Mouse (Mus musculus) spleen, adult 18-20 months (tissue): ENCODE data around the gene Lrat.

Source experiments
- DNase-seq, 2 experiments: peaks; one replicate each; pipeline ENCODE4 v3.0.0; 2022; ENCODE audit warnings: mixed read lengths in 2 of 2

The Lrat gene

DNA sequence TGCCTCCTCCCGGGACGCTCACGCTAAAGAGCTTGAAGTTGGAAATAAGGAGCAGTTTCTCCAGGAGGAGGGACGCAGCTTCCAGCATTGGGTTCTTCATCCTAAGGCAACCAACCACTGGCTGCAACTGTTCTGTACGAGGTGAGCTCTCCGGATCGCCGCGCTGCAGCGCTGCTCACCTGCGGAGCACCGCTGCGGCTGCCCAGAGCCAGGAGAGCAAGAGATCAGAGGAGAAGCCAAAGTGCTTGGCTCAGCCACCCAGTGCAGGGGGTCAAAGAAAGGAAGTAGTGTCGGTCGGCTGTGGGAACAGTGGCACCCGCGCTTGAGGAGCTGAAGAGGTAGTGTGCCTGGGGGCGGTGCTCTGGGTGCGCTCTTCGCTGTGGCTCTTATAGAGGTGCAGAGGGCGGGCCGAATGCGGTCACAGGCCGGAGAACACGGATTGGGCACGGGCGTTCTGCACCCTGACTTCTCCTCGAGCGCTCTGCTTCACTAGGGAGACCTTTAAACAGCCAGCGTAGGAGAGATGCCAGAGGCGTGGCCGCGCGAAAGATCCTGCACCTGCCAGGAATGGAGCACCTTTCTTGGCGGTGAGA is at the start of gene Lrat:
Gene Lrat, minus strand, starts transcription at position 361 of the 593 bp plus-strand sequence.
- no peak for DNase-seq

GRCm38 (mm10) chr3:82952173-82952962 is 48.6 kb upstream of the Lrat start:
- DNase-seq: no peak

DNA sequence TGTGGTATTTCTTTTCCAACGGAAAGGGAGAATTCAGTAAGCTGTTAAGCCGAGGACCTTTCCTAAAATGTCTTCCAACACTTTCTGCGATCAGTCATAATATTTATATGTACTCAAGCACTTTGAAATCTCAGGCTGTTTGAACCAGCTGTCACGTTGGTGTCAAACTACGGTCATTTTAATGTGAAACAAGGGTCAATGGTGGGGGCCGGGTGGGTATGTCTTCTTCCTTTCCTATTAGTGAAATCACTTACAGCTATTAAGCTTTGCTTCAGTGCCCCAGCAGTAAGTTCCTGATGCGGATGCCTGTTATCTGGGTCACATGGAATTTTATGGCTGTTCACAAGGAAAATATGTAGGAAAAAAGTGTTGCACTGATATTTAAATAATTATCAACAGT is 46.9 kb upstream of the Lrat start:
- no peak for DNase-seq

- no peak for DNase-seq
Measured at GRCm38 (mm10) chr3:82950208-82950607, 46.4 kb upstream of the Lrat start.

- no peak for DNase-seq
Measured at GRCm38 (mm10) chr3:82946375-82947107, 42.8 kb upstream of the Lrat start.

DNA sequence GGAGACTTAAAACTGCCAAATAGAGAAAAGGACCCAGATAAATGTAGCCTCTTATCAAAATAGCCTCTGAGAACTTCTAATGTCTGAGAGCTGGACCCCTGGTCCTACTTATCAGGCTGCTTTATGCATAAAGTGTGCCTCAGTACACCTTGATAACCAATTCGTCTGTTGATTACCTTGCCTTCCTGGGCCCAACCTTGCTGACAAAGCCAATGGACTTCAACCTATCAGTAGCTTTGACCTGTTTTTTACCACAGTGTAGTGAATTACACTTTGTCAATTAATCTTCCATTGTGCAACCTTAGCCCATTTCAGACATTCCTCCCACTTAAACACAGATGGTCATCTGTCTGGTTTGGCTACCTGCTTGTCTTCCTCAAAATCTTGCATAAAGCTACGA is 24.1 kb upstream of the Lrat start:
- no peak for DNase-seq

GRCm38 (mm10) chr3:82915632-82916031 is 11.9 kb upstream of the Lrat start:
- DNase-seq: no peak

DNA sequence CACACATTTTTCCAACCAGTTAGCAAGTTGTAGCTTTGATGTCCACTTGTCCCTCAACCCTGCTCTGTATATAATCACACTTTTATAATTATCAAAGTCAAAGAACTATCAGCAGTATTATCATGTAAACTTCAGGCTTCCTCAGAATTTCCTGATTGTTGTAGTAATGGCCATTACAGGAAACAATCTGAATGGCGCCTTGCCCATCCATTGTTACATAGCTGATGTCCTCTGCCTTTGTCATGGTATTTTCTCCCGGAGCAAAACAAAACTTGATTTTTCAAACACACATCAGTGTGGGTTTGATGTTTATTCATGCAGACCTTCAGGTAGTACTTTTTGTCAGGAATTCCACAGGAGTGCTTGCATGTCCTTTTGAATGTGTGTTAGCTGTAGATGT is 4.9 kb upstream of the Lrat start:
- no peak for DNase-seq

GRCm38 (mm10) chr3:82904211-82904908 is 587 bp upstream of the Lrat start:
- DNase-seq: no peak

- no peak for DNase-seq
Measured at GRCm38 (mm10) chr3:82902757-82903612, 788 bp downstream of the Lrat start.

DNA sequence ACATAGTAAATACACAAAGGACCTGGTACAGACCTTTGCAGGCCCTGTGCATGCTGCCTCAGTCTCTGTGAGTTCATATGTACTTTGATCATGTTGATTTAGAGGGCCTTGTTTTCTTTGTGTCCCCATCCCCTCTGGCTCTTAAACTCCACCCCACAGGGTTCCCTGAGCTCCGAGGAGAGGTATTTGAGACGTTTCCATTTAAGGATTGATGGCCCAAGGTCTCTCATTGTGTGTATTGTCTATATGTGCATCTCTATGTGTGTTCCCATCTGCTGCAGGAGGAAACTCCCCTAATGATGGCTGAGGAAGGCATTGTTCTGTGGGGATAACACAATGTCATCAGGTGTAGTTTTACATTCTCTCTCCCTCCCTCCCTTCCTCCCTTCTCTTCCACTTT is 14.9 kb downstream of the Lrat start:
- no peak for DNase-seq

DNA sequence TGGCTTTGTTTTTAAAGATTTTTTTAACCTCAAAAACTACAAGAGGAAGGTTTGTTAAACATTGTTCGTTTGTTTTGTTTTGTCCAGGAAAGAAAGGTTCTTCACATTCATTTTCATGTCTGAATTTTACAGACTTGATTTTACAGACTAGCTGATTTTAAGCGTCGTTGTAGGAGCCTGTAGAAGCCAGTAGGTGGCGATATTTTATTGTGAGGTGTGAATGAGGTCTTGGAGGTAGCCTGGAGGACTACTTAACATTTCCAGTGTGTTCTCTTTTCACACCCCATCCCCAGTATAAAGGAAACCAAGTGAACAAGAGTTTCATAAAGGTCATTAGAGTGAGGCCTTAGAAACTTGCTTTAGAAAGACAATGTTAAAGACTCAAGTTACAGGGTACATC is 26.5 kb downstream of the Lrat start:
- no peak for DNase-seq

DNA sequence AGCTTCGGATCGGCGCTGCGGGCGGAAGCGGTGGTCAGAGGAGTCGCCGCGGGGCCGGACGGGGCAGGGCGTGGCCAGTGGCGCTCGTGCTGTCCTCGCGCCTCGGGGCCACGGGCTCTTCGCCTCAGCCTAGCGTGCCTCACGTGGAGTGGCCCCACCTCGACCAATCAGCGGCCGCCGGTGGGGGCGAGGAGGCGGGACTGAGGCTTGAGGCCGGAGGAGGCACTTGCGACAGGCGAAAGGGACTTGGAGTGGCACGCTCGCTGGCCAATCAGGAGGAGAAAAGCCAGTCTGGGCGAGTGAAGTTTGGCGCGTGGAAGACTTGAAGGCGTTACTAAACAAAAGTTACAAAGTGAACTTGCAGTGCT is 27.4 kb downstream of the Lrat start, which contains the start of gene Rbm46:
Gene Rbm46, minus strand, starts transcription at position 112 of the 368 bp plus-strand sequence.
- peak; percentile 4 to 5 for DNase-seq

DNA sequence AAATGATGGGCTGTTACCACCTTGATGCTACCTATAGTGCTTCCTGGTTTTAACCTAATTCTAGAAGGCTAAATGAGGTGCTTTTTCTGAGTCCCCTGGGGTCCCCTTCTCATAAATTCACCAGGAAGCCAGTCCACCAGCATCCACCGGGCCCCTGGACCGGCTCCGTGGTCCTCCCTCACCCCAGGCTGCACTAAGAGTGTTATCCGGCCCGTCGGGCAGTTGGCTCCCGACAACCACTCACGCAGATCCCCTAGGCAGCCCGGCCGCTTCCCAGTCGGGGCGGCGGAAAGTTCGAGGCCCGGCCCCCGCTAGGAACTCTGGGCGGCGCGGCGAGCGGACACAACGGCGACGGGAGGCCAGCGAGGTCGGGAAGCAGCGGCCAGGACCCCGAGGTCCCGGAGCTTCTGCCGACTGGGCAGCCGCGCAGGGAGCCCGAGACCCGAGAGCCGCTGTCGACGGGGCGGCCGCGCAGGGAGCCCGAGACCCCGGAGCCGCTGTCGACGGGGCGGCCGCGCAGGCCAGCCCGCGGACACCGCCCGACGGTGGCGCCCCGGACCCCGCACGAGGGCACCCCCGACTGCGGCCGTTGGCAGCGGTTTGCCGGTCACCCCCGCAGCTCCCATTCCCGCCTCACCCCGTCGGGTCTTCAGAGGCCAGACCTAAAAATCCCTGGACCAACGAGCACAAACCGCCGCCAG is 28.0 kb downstream of the Lrat start:
- DNase-seq: no peak

GRCm38 (mm10) chr3:82857414-82858077 is 46.2 kb downstream of the Lrat start:
- DNase-seq: no peak
